In genomic region chr15:89068226-89068625, GRCm38 (mm10) we compare ENCODE assay signal across 12 mouse cellular contexts. TPM values are rescaled to one million over a fixed set of nuclear protein-coding genes. Genes with fewer than 3 reads are reported as not detected.
A peak's percentile ranks its signal among the peaks of the same experiment; 100 is the strongest.
DNase-seq lines count a peak whose midpoint lies in the region; ATAC-seq and TF ChIP-seq lines count a peak whose summit lies in the region.
"Had no signal": no experiment of that assay in that cellular context is flagged by ENCODE, and none has a peak within 500 bp of the region (broad histone marks: within the 10 kb centered on the region; RNA-seq: fewer than 3 reads in every experiment).

No protein-coding gene starts in this region.

- TF ChIP-seq CTCF in kidney, postnatal 0 days (IDR thresholded peaks at IDR 0.05; ENCODE audit: low read depth) = no peak
- TF ChIP-seq CTCF in midbrain, postnatal 0 days (IDR thresholded peaks at IDR 0.05) = no peak

- no peaks in the 10 kb centered on the region for H3K9me3 ChIP-seq in kidney, postnatal 0 days (replicated peaks; ENCODE audit: low read length)
- H3K9me3 ChIP-seq in limb, embryonic 13.5 days = no peaks in the 10 kb centered on the region
- H3K9me3 ChIP-seq in midbrain, postnatal 0 days (ENCODE audit: low read length) = no peaks in the 10 kb centered on the region
- H3K9me3 ChIP-seq: midbrain, embryonic 13.5 days; neural tube, embryonic 15.5 days had no signal

- peak overlapping the region; percentile 34 for H3K4me2 ChIP-seq in kidney, postnatal 0 days (ENCODE audit: low read length)
- peak overlapping the region; percentile 45 for H3K4me2 ChIP-seq in limb, embryonic 13.5 days (replicated peaks)
- no peak overlapping the region for H3K4me2 ChIP-seq in midbrain, postnatal 0 days (ENCODE audit: low read depth, low read length, poor library complexity, severe bottlenecking)
- H3K4me2 ChIP-seq: midbrain, embryonic 13.5 days had no signal

- WGBS in kidney, postnatal 0 days = 31% methylated on average over 26 of the region's 26 CpGs
- WGBS in limb, embryonic 13.5 days = 33% methylated on average over 26 of the region's 26 CpGs
- WGBS in midbrain, postnatal 0 days = 52% methylated on average over 26 of the region's 26 CpGs

- no peaks in the 10 kb centered on the region for H3K36me3 ChIP-seq in kidney, postnatal 0 days (ENCODE audit: insufficient read depth, low read length)
- H3K36me3 ChIP-seq in limb, embryonic 13.5 days = no peaks in the 10 kb centered on the region
- H3K36me3 ChIP-seq in midbrain, postnatal 0 days (ENCODE audit: insufficient read depth, low read length) = peaks cover 29% of the 10 kb centered on the region

- H3K4me3 ChIP-seq in kidney, postnatal 0 days (replicated peaks; ENCODE audit: low read depth, low read length) = peak overlapping the region; percentile 20; the same call in 1 of the 2 replicates
- 0 out of 2 replicates have a peak overlapping the region, but pooled peaks have one; percentile 22 for H3K4me3 ChIP-seq in limb, embryonic 13.5 days
- no peak overlapping the region for H3K4me3 ChIP-seq in midbrain, postnatal 0 days (ENCODE audit: low read depth, low read length)
- H3K4me3 ChIP-seq: midbrain, embryonic 13.5 days; neural tube, embryonic 15.5 days had no signal

- peak; percentile 15 for DNase-seq in embryo, embryonic 10 days (ENCODE audit: low spot score)
- DNase-seq in embryo, embryonic 10.5 days (ENCODE audit: low spot score) = no peak
- no peak for DNase-seq in kidney, postnatal 0 days (ENCODE audit: low spot score)
- DNase-seq in kidney, postnatal 14 days = no peak
- peak; percentile 54 for DNase-seq in ZHBTc4 (ENCODE audit: low read depth, low spot score)
- no peak for DNase-seq in yolk sac, embryonic 10.5 days (ENCODE audit: low spot score)
- DNase-seq in midbrain, postnatal 0 days (ENCODE audit: low spot score) = no peak

- H3K4me1 ChIP-seq in kidney, postnatal 0 days (replicated peaks; ENCODE audit: insufficient read depth, low read length) = no peaks in the 10 kb centered on the region; the same call in 1 of the 2 replicates
- H3K4me1 ChIP-seq in limb, embryonic 13.5 days = no peaks in the 10 kb centered on the region
- H3K4me1 ChIP-seq in midbrain, postnatal 0 days (ENCODE audit: insufficient read depth, low read length) = no peaks in the 10 kb centered on the region
- H3K4me1 ChIP-seq: neural tube, embryonic 15.5 days had no signal

- 0 out of 2 replicates have a peak, but pooled peaks cover 3% of the 10 kb centered on the region for H3K27me3 ChIP-seq in kidney, postnatal 0 days (ENCODE audit: insufficient read depth, low read length)
- H3K27me3 ChIP-seq in limb, embryonic 13.5 days = peaks cover 78% of the 10 kb centered on the region
- H3K27me3 ChIP-seq in midbrain, postnatal 0 days (ENCODE audit: insufficient read depth, low read length) = peaks cover 9% of the 10 kb centered on the region; the same call in 1 of the 2 replicates

- no peak for ATAC-seq in kidney, postnatal 0 days (replicated peaks; ENCODE audit: low FRiP score, low read depth)
- no peak for ATAC-seq in limb, embryonic 13.5 days (ENCODE audit: low FRiP score, low read depth)
- ATAC-seq in midbrain, postnatal 0 days (ENCODE audit: low FRiP score) = no peak
- ATAC-seq: midbrain, embryonic 13.5 days had no signal

- H3K9ac ChIP-seq in kidney, postnatal 0 days (ENCODE audit: low read depth, low read length) = no peak overlapping the region
- no peak overlapping the region for H3K9ac ChIP-seq in limb, embryonic 13.5 days
- no peak overlapping the region for H3K9ac ChIP-seq in midbrain, postnatal 0 days (replicated peaks; ENCODE audit: low read length, poor library complexity, severe bottlenecking)
- H3K9ac ChIP-seq: midbrain, embryonic 13.5 days; neural tube, embryonic 15.5 days had no signal

- H3K27ac ChIP-seq in kidney, postnatal 0 days = no peak overlapping the region
- H3K27ac ChIP-seq in limb, embryonic 13.5 days = no peak overlapping the region
- no peak overlapping the region for H3K27ac ChIP-seq in midbrain, postnatal 0 days (ENCODE audit: low read depth, low read length)
- H3K27ac ChIP-seq: midbrain, embryonic 13.5 days; neural tube, embryonic 15.5 days had no signal

RNA-seq across cellular contexts. Expression of gene Trabd, which starts 6.7 kb away (rescaled TPM):
- polyA plus RNA-seq in kidney, postnatal 0 days (2015; fragmentation: Nextera tagmentation; extraction: Ambion mirVana) = 48.9 and 50.3 TPM in 2 replicates
- 49.4 and 51.3 TPM in 2 replicates for polyA plus RNA-seq in limb, embryonic 13.5 days (2015; fragmentation: Nextera tagmentation; extraction: Ambion mirVana)
- total RNA-seq in midbrain, postnatal 0 days (2014; rRNA removed) = 32.9 and 48.6 TPM in 2 replicates
- polyA plus RNA-seq in midbrain, postnatal 0 days (2015; fragmentation: Nextera tagmentation; extraction: Ambion mirVana) = 21.6 and 23.6 TPM in 2 replicates

RNA-seq across cellular contexts. Expression of gene Panx2, which starts 8.7 kb away (rescaled TPM):
- 0.04 and 0.05 TPM in 2 replicates for polyA plus RNA-seq in kidney, postnatal 0 days (2015; fragmentation: Nextera tagmentation; extraction: Ambion mirVana)
- 0.68 and 0.90 TPM in 2 replicates for polyA plus RNA-seq in limb, embryonic 13.5 days (2015; fragmentation: Nextera tagmentation; extraction: Ambion mirVana)
- total RNA-seq in midbrain, postnatal 0 days (2014; rRNA removed) = 14.4 and 16.4 TPM in 2 replicates
- 9.3 and 13.3 TPM in 2 replicates for polyA plus RNA-seq in midbrain, postnatal 0 days (2015; fragmentation: Nextera tagmentation; extraction: Ambion mirVana)
- polyA plus RNA-seq: C2C12; liver, embryonic 16.5 days had no signal

RNA-seq across cellular contexts. Expression of gene Selenoo, which starts 20.7 kb away (rescaled TPM):
- polyA plus RNA-seq in kidney, postnatal 0 days (2015; fragmentation: Nextera tagmentation; extraction: Ambion mirVana) = 18.3 and 21.3 TPM in 2 replicates
- 18.6 and 19.0 TPM in 2 replicates for polyA plus RNA-seq in limb, embryonic 13.5 days (2015; fragmentation: Nextera tagmentation; extraction: Ambion mirVana)
- total RNA-seq in midbrain, postnatal 0 days (2014; rRNA removed) = 42.3 and 50.0 TPM in 2 replicates
- 19.0 and 19.4 TPM in 2 replicates for polyA plus RNA-seq in midbrain, postnatal 0 days (2015; fragmentation: Nextera tagmentation; extraction: Ambion mirVana)

RNA-seq across cellular contexts. Expression of gene Tubgcp6, which starts 54.7 kb away (rescaled TPM):
- polyA plus RNA-seq in kidney, postnatal 0 days (2015; fragmentation: Nextera tagmentation; extraction: Ambion mirVana) = 6.6 and 7.4 TPM in 2 replicates
- polyA plus RNA-seq in limb, embryonic 13.5 days (2015; fragmentation: Nextera tagmentation; extraction: Ambion mirVana) = 17.5 and 18.1 TPM in 2 replicates
- 46.1 and 68.0 TPM in 2 replicates for total RNA-seq in midbrain, postnatal 0 days (2014; rRNA removed)
- 10.8 and 11.0 TPM in 2 replicates for polyA plus RNA-seq in midbrain, postnatal 0 days (2015; fragmentation: Nextera tagmentation; extraction: Ambion mirVana)

Comparison
In these comparisons a context has a peak if more than half of its experiments do, and no peak if none do; other contexts are left out.
1. DNase-seq: peak in embryo, embryonic 10 days (single experiment) and ZHBTc4 (single experiment); none in embryo, embryonic 10.5 days (single experiment), kidney, postnatal 0 days (single experiment), kidney, postnatal 14 days (single experiment), yolk sac, embryonic 10.5 days (single experiment) and midbrain, postnatal 0 days (single experiment).